Mouse (Mus musculus) olfactory bulb, adult 2 months (tissue): ENCODE data around the gene Itpkb.

Experiments used
- CTCF ChIP-seq: fragments of 200-500 bp; IDR thresholded peaks from 2 replicates; pipeline ENCODE4 v1.5.1; 2012; ENCODE audit warnings: low read depth, mild to moderate bottlenecking, low read length, moderate library complexity; ENCODE audit not compliant: insufficient read depth
- POLR2A ChIP-seq: fragments of 200-500 bp; IDR thresholded peaks from 2 replicates; pipeline ENCODE4 v1.6.1; 2012; ENCODE audit warnings: mild to moderate bottlenecking, low read depth, low read length, moderate library complexity; ENCODE audit not compliant: insufficient read depth

DNA sequence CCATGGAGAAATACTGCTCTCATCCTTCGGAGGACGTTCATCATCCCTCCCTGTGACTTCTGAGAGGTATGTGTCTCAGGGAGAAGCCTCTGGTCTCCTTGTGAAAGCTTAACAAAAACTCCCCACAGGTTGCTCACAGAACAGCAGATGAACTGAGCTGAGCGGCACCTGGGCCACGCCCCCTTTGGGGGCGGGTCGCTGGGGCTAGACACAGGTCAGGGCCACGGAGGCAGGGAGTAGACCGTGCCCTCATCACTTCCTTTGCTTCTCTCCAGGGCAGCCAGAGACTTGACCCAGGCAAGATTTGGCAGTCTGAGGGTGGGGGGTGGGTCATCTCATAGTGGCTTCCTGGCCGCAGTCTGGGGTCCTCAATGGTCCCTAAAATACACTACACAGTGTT, 104.6 kb downstream of the Itpkb start:
- no peak for TF ChIP-seq CTCF
- TF ChIP-seq POLR2A: no peak
